23 mouse cellular contexts compared by ENCODE assay signal in the genomic region with DNA sequence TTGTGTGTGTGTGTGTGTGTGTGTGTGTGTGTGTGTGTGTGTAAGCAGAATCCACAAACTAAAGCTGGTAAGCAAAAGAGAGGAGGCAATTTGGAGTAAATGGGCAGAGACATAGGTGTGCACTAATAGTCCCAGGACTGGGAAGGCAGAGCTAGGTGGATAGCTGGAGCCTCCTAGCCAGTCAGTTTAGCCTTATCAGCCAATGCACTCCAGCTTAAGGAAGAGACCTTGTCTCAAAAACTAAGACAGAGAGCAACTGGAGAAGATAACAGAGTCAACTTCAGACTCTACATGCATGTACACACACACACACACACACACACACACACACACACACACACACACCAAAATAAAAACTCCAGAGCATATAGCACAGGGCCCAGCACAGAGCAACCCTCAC.
"Had no signal": no experiment of that assay in that cellular context is flagged by ENCODE, and none has a peak within 500 bp of the region (broad histone marks: within the 10 kb centered on the region; RNA-seq: fewer than 3 reads in every experiment).

No protein-coding gene starts in this region.

- H3K36me3 ChIP-seq: heart, embryonic 10.5 days; heart, embryonic 12.5 days; hindbrain, embryonic 10.5 days; hindbrain, embryonic 12.5 days; intestine, embryonic 15.5 days; limb, embryonic 10.5 days; limb, embryonic 12.5 days had no signal

- H3K4me2 ChIP-seq: heart, embryonic 12.5 days; hindbrain, embryonic 12.5 days; hindbrain, embryonic 14.5 days; intestine, embryonic 15.5 days; limb, embryonic 12.5 days had no signal

- H3K9ac ChIP-seq: heart, embryonic 12.5 days; hindbrain, embryonic 12.5 days; hindbrain, embryonic 14.5 days; intestine, embryonic 15.5 days; limb, embryonic 12.5 days had no signal

- H3K4me1 ChIP-seq: heart, embryonic 12.5 days; hindbrain, embryonic 10.5 days; hindbrain, embryonic 12.5 days; intestine, embryonic 15.5 days; limb, embryonic 10.5 days; limb, embryonic 12.5 days had no signal

- H3K4me3 ChIP-seq: gastrocnemius, adult 2 months; heart, embryonic 10.5 days; heart, embryonic 12.5 days; hindbrain, embryonic 10.5 days; hindbrain, embryonic 12.5 days; intestine, embryonic 15.5 days; limb, embryonic 10.5 days; limb, embryonic 12.5 days had no signal

- H3K9me3 ChIP-seq: heart, embryonic 10.5 days; heart, embryonic 12.5 days; hindbrain, embryonic 10.5 days; hindbrain, embryonic 12.5 days; intestine, embryonic 15.5 days; limb, embryonic 10.5 days; limb, embryonic 12.5 days had no signal

- DNase-seq: gastrocnemius, adult 2 months; gastrocnemius, postnatal 10 days; gastrocnemius, postnatal 25 days; heart, adult 18-20 months; heart, postnatal 10 days; heart, postnatal 4 days; kidney, adult 18-20 months; kidney, adult 8-10 months; kidney, postnatal 10 days; kidney, postnatal 25 days; layer of hippocampus, adult 9-11 months; layer of hippocampus, postnatal 36 days had no signal

- H3K27ac ChIP-seq: gastrocnemius, adult 2 months; heart, embryonic 10.5 days; hindbrain, embryonic 10.5 days; hindbrain, embryonic 12.5 days; hindbrain, embryonic 14.5 days; intestine, embryonic 15.5 days; limb, embryonic 10.5 days; limb, embryonic 12.5 days had no signal

- ATAC-seq: hindbrain, embryonic 16.5 days; inflammation-experienced regulatory T-cells, adult 6 months; intestine, embryonic 15.5 days; intestine, postnatal 0 days had no signal

- H3K27me3 ChIP-seq: heart, embryonic 12.5 days; hindbrain, embryonic 12.5 days; intestine, embryonic 15.5 days; limb, embryonic 12.5 days had no signal
